ENCODE assay signal across 25 mouse cellular contexts in genomic region chr11:80628581-80628980, GRCm38 (mm10).
DNase-seq lines count a peak whose midpoint lies in the region; ATAC-seq and TF ChIP-seq lines count a peak whose summit lies in the region.
"Had no signal": no experiment of that assay in that cellular context is flagged by ENCODE, and none has a peak within 500 bp of the region (broad histone marks: within the 10 kb centered on the region; RNA-seq: fewer than 3 reads in every experiment).

No protein-coding gene starts in this region.

- peak overlapping the region; percentile 41; the same call in 1 of the 2 replicates for H3K27ac ChIP-seq in intestine, postnatal 0 days (ENCODE audit: low read depth, low read length)
- H3K27ac ChIP-seq in intestine, embryonic 16.5 days (ENCODE audit: low read length) = no peak overlapping the region
- no peak overlapping the region for H3K27ac ChIP-seq in lung, embryonic 16.5 days (ENCODE audit: low read length)
- 0 out of 2 replicates have a peak overlapping the region, but pooled peaks have one; percentile 25 for H3K27ac ChIP-seq in midbrain, embryonic 13.5 days
- no peak overlapping the region for H3K27ac ChIP-seq in midbrain, embryonic 11.5 days (ENCODE audit: low read depth, low read length)
- H3K27ac ChIP-seq: embryonic facial prominence, embryonic 12.5 days; embryonic facial prominence, embryonic 15.5 days; gastrocnemius, adult 2 months; hindbrain, embryonic 12.5 days had no signal

- TF ChIP-seq CTCF in intestine, postnatal 0 days (IDR thresholded peaks at IDR 0.05; ENCODE audit: low read depth) = no peak

- no peaks in the 10 kb centered on the region for H3K4me1 ChIP-seq in intestine, postnatal 0 days (replicated peaks; ENCODE audit: control insufficient read depth, insufficient read depth, low read length)
- no peaks in the 10 kb centered on the region for H3K4me1 ChIP-seq in intestine, embryonic 16.5 days (ENCODE audit: control insufficient read depth, insufficient read depth, low read length)
- 0 out of 2 replicates have a peak, but pooled peaks cover 5% of the 10 kb centered on the region for H3K4me1 ChIP-seq in lung, embryonic 16.5 days (replicated peaks; ENCODE audit: control insufficient read depth, insufficient read depth, low read length)
- peaks cover 3% of the 10 kb centered on the region for H3K4me1 ChIP-seq in midbrain, embryonic 13.5 days (replicated peaks)
- H3K4me1 ChIP-seq in midbrain, embryonic 11.5 days (ENCODE audit: control insufficient read depth, insufficient read depth, low read length) = no peaks in the 10 kb centered on the region
- H3K4me1 ChIP-seq: embryonic facial prominence, embryonic 12.5 days; embryonic facial prominence, embryonic 15.5 days had no signal

- no peak overlapping the region for H3K9ac ChIP-seq in intestine, postnatal 0 days (ENCODE audit: low read depth, low read length)
- no peak overlapping the region for H3K9ac ChIP-seq in intestine, embryonic 16.5 days (ENCODE audit: low read depth, low read length)
- H3K9ac ChIP-seq in lung, embryonic 16.5 days (ENCODE audit: low read length) = no peak overlapping the region
- no peak overlapping the region for H3K9ac ChIP-seq in midbrain, embryonic 13.5 days (replicated peaks)
- H3K9ac ChIP-seq in midbrain, embryonic 11.5 days (ENCODE audit: low read length) = no peak overlapping the region
- H3K9ac ChIP-seq: embryonic facial prominence, embryonic 12.5 days; embryonic facial prominence, embryonic 15.5 days; forebrain, postnatal 0 days; hindbrain, embryonic 12.5 days had no signal

- no peak for ATAC-seq in intestine, postnatal 0 days
- ATAC-seq in intestine, embryonic 16.5 days = no peak
- peak; percentile 85 for ATAC-seq in lung, embryonic 16.5 days (ENCODE audit: low read depth)
- no peak for ATAC-seq in midbrain, embryonic 13.5 days
- ATAC-seq in midbrain, embryonic 11.5 days (ENCODE audit: low FRiP score) = no peak
- ATAC-seq: forebrain, embryonic 14.5 days; forebrain, postnatal 0 days had no signal

- WGBS in intestine, postnatal 0 days = 87% methylated on average over 4 of the region's 4 CpGs
- 87% methylated on average over 4 of the region's 4 CpGs for WGBS in intestine, embryonic 16.5 days
- 69% methylated on average over 4 of the region's 4 CpGs for WGBS in lung, embryonic 16.5 days
- WGBS in midbrain, embryonic 13.5 days = 98% methylated on average over 4 of the region's 4 CpGs
- 88% methylated on average over 4 of the region's 4 CpGs for WGBS in midbrain, embryonic 11.5 days

- H3K36me3 ChIP-seq in intestine, postnatal 0 days (ENCODE audit: control insufficient read depth, insufficient read depth) = no peaks in the 10 kb centered on the region
- no peaks in the 10 kb centered on the region for H3K36me3 ChIP-seq in intestine, embryonic 16.5 days (ENCODE audit: control insufficient read depth, insufficient read depth, low read length)
- H3K36me3 ChIP-seq in lung, embryonic 16.5 days (ENCODE audit: control insufficient read depth, insufficient read depth, low read length) = no peaks in the 10 kb centered on the region
- no peaks in the 10 kb centered on the region for H3K36me3 ChIP-seq in midbrain, embryonic 13.5 days
- no peaks in the 10 kb centered on the region for H3K36me3 ChIP-seq in midbrain, embryonic 11.5 days (ENCODE audit: control insufficient read depth, insufficient read depth, low read length)
- H3K36me3 ChIP-seq: embryonic facial prominence, embryonic 12.5 days; embryonic facial prominence, embryonic 15.5 days; G1E; hindbrain, embryonic 12.5 days had no signal

- H3K27me3 ChIP-seq in intestine, postnatal 0 days (replicated peaks; ENCODE audit: control insufficient read depth, insufficient read depth, low read length) = no peaks in the 10 kb centered on the region
- no peaks in the 10 kb centered on the region for H3K27me3 ChIP-seq in intestine, embryonic 16.5 days (replicated peaks; ENCODE audit: control insufficient read depth, insufficient read depth, low read length)
- H3K27me3 ChIP-seq in lung, embryonic 16.5 days (ENCODE audit: control insufficient read depth, insufficient read depth, low read depth, low read length) = no peaks in the 10 kb centered on the region
- H3K27me3 ChIP-seq in midbrain, embryonic 13.5 days = peaks cover 7% of the 10 kb centered on the region; the same call in 1 of the 2 replicates
- H3K27me3 ChIP-seq in midbrain, embryonic 11.5 days (ENCODE audit: control insufficient read depth, insufficient read depth, low read length) = no peaks in the 10 kb centered on the region
- H3K27me3 ChIP-seq: CH12.LX; embryonic facial prominence, embryonic 12.5 days; embryonic facial prominence, embryonic 15.5 days had no signal

- no peak overlapping the region for H3K4me3 ChIP-seq in intestine, postnatal 0 days (ENCODE audit: low read depth, low read length)
- no peak overlapping the region for H3K4me3 ChIP-seq in intestine, embryonic 16.5 days (ENCODE audit: low read length)
- no peak overlapping the region for H3K4me3 ChIP-seq in lung, embryonic 16.5 days (ENCODE audit: low read length)
- H3K4me3 ChIP-seq in midbrain, embryonic 13.5 days (replicated peaks) = no peak overlapping the region
- no peak overlapping the region for H3K4me3 ChIP-seq in midbrain, embryonic 11.5 days (ENCODE audit: low read depth, low read length)
- H3K4me3 ChIP-seq: embryonic facial prominence, embryonic 12.5 days; embryonic facial prominence, embryonic 15.5 days; gastrocnemius, adult 2 months; hindbrain, embryonic 12.5 days had no signal

- no peaks in the 10 kb centered on the region for H3K9me3 ChIP-seq in intestine, postnatal 0 days (ENCODE audit: control insufficient read depth)
- H3K9me3 ChIP-seq in intestine, embryonic 16.5 days (ENCODE audit: control insufficient read depth, low read length) = no peaks in the 10 kb centered on the region
- no peaks in the 10 kb centered on the region for H3K9me3 ChIP-seq in lung, embryonic 16.5 days (ENCODE audit: control insufficient read depth, low read length)
- H3K9me3 ChIP-seq in midbrain, embryonic 13.5 days = no peaks in the 10 kb centered on the region
- no peaks in the 10 kb centered on the region for H3K9me3 ChIP-seq in midbrain, embryonic 11.5 days (ENCODE audit: control insufficient read depth, low read length)
- H3K9me3 ChIP-seq: embryonic facial prominence, embryonic 12.5 days; embryonic facial prominence, embryonic 15.5 days; G1E; hindbrain, embryonic 12.5 days had no signal

- no peak for DNase-seq in lung, postnatal 4 days
- DNase-seq in midbrain, embryonic 11.5 days (ENCODE audit: low spot score, missing footprints) = no peak
- no peak for DNase-seq in layer of hippocampus, adult 18-20 months (ENCODE audit: low spot score in 2 of 2)
- DNase-seq: adrenal gland, adult 2 months; adrenal gland, postnatal 14 days; B cell, adult 2 months; cerebellum, adult 11 months; cerebellum, adult 2 months; cerebellum, adult 9-11 months; cerebellum, postnatal 25 days; forebrain, postnatal 0 days; gastrocnemius, adult 2 months; gastrocnemius, postnatal 14 days; heart, adult 11 months had no signal

- H3K4me2 ChIP-seq in intestine, postnatal 0 days (replicated peaks; ENCODE audit: low read depth) = no peak overlapping the region
- no peak overlapping the region for H3K4me2 ChIP-seq in intestine, embryonic 16.5 days (ENCODE audit: low read depth, low read length)
- no peak overlapping the region for H3K4me2 ChIP-seq in lung, embryonic 16.5 days (ENCODE audit: low read depth, low read length)
- no peak overlapping the region for H3K4me2 ChIP-seq in midbrain, embryonic 13.5 days (replicated peaks)
- H3K4me2 ChIP-seq in midbrain, embryonic 11.5 days = no peak overlapping the region
- H3K4me2 ChIP-seq: embryonic facial prominence, embryonic 12.5 days; embryonic facial prominence, embryonic 15.5 days; heart, embryonic 11.5 days; hindbrain, embryonic 12.5 days had no signal

Comparison
In these comparisons a context has a peak if more than half of its experiments do, and no peak if none do; other contexts are left out.
1. H3K27ac ChIP-seq: peak in intestine, postnatal 0 days (single experiment) and midbrain, embryonic 13.5 days (single experiment); none in intestine, embryonic 16.5 days (single experiment), lung, embryonic 16.5 days (single experiment) and midbrain, embryonic 11.5 days (single experiment).